Mouse (Mus musculus) G1E (cell line): ENCODE results near the gene Fgfr2.

Experiments used
- CTCF ChIP-seq: IDR thresholded peaks from 2 replicates; pipeline ENCODE4 v1.5.1; 2012; ENCODE audit warnings: low read depth, low read length, inconsistent platforms, mixed read lengths
- GATA1 ChIP-seq: IDR thresholded peaks from 2 replicates; pipeline ENCODE4 v1.6.1; 2012; ENCODE audit warnings: borderline replicate concordance, low read length, inconsistent platforms, mixed read lengths
- POLR2AphosphoS5 ChIP-seq: IDR thresholded peaks from 2 replicates; pipeline ENCODE4 v1.6.1; 2012; ENCODE audit warnings: low read depth, low read length, inconsistent platforms; ENCODE audit not compliant: insufficient replicate concordance

GRCm38 (mm10) chr7:132128687-132129086 lies 994.5 kb downstream of the Fgfr2 start:
- TF ChIP-seq CTCF: no peak
- no peak for TF ChIP-seq GATA1
- no peak for TF ChIP-seq POLR2AphosphoS5
